Mouse (Mus musculus) C2C12 (cell line): Measurements from ENCODE around the gene Cmtm4.

ENCODE experiments used
- CEBPB ChIP-seq: IDR thresholded peaks from one replicate; pipeline ENCODE4 v1.6.1; 2011; ENCODE audit warnings: low read depth, mild to moderate bottlenecking, control low read depth, moderate library complexity
- CTCF ChIP-seq: IDR thresholded peaks from one replicate; pipeline ENCODE4 v1.5.1; 2011; ENCODE audit not compliant: control insufficient read depth, insufficient read depth, insufficient read length
- MAX ChIP-seq: IDR thresholded peaks from one replicate; pipeline ENCODE4 v1.6.1; 2011; ENCODE audit warnings: mild to moderate bottlenecking, control low read depth
- MYOD1 ChIP-seq: IDR thresholded peaks from one replicate; pipeline ENCODE4 v1.6.1; 2011; ENCODE audit warnings: low read depth; ENCODE audit not compliant: control insufficient read depth, insufficient read length
- USF1 ChIP-seq: IDR thresholded peaks from one replicate; pipeline ENCODE4 v1.6.1; 2011; ENCODE audit warnings: low read depth, mild to moderate bottlenecking, control low read depth, moderate library complexity

- TF ChIP-seq CTCF (no peak), MYOD1 (no peak), USF1 (no peak), CEBPB (no peak), MAX (no peak)
Observed at GRCm38 (mm10) chr8:104354504-104354903, 41.1 kb downstream of the Cmtm4 start.
